Mouse (Mus musculus): ENCODE results near the gene Slc11a2. TPM values are rescaled to one million over a fixed set of nuclear protein-coding genes. Genes with fewer than 3 reads are reported as not detected.

The Slc11a2 gene
- total and polyA plus RNA-seq, 3 experiments = 8.9 to 18.6 (median 13.0) TPM

DNA sequence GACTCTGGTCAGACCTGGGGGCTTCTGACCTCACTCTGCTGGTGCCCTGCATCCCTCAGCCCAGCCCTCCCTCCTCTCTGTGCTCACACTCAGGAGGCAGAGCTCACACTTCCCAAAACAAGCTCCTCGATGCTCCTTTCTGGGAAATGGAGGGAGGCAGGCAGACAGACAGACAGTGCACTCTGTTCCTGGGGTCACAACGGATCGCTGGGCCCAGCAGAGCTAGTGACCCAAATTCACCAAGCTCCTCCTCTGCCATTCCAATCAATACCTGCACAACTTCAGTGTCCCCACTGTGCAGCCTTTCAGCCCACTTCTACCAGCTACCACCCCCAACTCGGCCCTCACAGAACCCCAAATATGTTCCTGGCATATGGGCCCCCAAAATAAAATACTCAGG lies 23.1 kb downstream of the Slc11a2 start:
- H3K27me3 ChIP-seq (replicated peaks) = no peaks in the 10 kb centered on the region
- in situ Hi-C loops (cut with MboI; ENCODE audit: low pct_ligation_motif_present, low pct_unique_long_range_greater_than_20kb, low sequenced_read_pairs) = no loop called here
- no peaks in the 10 kb centered on the region for H3K4me1 ChIP-seq (ENCODE audit: control insufficient read depth in 1 of 2, insufficient read depth in 2 of 2)
- no peak overlapping the region for H3K4me3 ChIP-seq (replicated peaks in 1 of 3; ENCODE audit: low read depth in 2 of 3, low read length in 2 of 3, poor library complexity in 1 of 3)
- H3K27ac ChIP-seq (ENCODE audit: insufficient read depth, low read depth) = no peak overlapping the region
- H3K9me3 ChIP-seq (replicated peaks; ENCODE audit: low read length) = no peaks in the 10 kb centered on the region
- no peak overlapping the region for H3K4me2 ChIP-seq (ENCODE audit: insufficient read depth, low read depth, poor library complexity, severe bottlenecking)
- dilution Hi-C loops (cut with MboI; ENCODE audit: extremely low pct_ligation_motif_present, extremely low pct_unique_long_range_greater_than_20kb, low sequenced_read_pairs) = no loop called here
- peaks cover 50 to 95% of the 10 kb centered on the region in 2 experiments for H3K36me3 ChIP-seq (replicated peaks in 1 of 2; ENCODE audit: control insufficient read depth in 1 of 2, insufficient read depth in 1 of 2, low read length in 1 of 2)
- no peak for DNase-seq (ENCODE audit: extremely low read depth)
- no peak overlapping the region for H3K9ac ChIP-seq (ENCODE audit: insufficient read depth, low read depth)
- TF ChIP-seq TBP (conservative IDR thresholded peaks at IDR 0.05; ENCODE audit: low read depth, low read length) (no peak), JUND (conservative IDR thresholded peaks at IDR 0.05; ENCODE audit: low read depth, low read length) (no peak), MAX (IDR thresholded peaks at IDR 0.05; ENCODE audit: low read length) (no peak), MXI1 (IDR thresholded peaks at IDR 0.05; ENCODE audit: low read depth, low read length) (no peak), RCOR1 (conservative IDR thresholded peaks at IDR 0.05; ENCODE audit: low read depth, low read length) (no peak), SMC3 (IDR thresholded peaks at IDR 0.05; ENCODE audit: low read depth, low read length) (no peak), PAX5 (IDR thresholded peaks at IDR 0.05; ENCODE audit: low read length) (no peak), ZC3H11A (IDR thresholded peaks at IDR 0.05; ENCODE audit: low read depth, low read length) (no peak), NRF1 (IDR thresholded peaks at IDR 0.05; ENCODE audit: low read depth, low read length) (no peak)
- no peaks in the 10 kb centered on the region for H3K79me2 ChIP-seq (replicated peaks; ENCODE audit: control insufficient read depth, extremely low read depth, insufficient read depth, poor library complexity, severe bottlenecking)

DNA sequence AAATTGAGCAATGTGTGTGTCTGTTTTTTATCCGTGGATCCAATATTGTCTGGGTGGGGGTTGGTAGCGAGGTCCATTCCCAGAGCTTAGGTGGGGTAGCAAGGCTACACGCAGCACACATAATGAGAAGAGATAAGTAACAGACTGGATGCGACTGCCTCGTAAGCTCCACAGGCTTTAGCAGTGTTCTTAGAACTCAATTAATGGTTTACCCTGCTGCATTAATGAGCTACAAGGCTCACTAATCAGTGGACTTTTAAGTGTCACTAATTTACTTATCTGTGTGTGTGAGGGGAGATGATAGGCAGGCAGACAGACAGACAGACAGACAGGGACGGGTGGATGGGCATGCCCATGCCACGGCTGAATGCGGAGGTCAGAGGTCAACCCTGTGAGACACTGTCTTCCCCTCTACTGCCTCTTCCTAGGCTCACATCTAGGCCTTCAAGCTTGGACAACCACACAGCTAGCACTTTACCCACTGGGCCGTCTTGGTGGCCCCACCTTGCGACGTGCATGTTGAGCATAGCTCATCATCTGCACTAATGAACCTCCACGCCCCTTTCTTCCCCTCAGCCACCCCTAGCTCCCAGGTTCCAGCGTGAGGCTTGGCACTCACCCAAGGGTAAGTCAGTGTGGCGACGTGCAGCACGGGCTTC lies 24.2 kb downstream of the Slc11a2 start:
- no peaks in the 10 kb centered on the region for H3K4me1 ChIP-seq (ENCODE audit: control insufficient read depth in 1 of 2, insufficient read depth in 2 of 2)
- H3K9ac ChIP-seq (ENCODE audit: insufficient read depth, low read depth) = no peak overlapping the region
- H3K36me3 ChIP-seq (replicated peaks in 1 of 2; ENCODE audit: control insufficient read depth in 1 of 2, insufficient read depth in 1 of 2, low read length in 1 of 2) = peaks cover 48 to 99% of the 10 kb centered on the region in 2 experiments
- DNase-seq (ENCODE audit: extremely low read depth) = no peak
- H3K9me3 ChIP-seq (replicated peaks; ENCODE audit: low read length) = no peaks in the 10 kb centered on the region
- no peaks in the 10 kb centered on the region for H3K79me2 ChIP-seq (replicated peaks; ENCODE audit: control insufficient read depth, extremely low read depth, insufficient read depth, poor library complexity, severe bottlenecking)
- TF ChIP-seq HCFC1 (IDR thresholded peaks at IDR 0.05; ENCODE audit: low read depth, low read length) (no peak), RAD21 (IDR thresholded peaks at IDR 0.05; ENCODE audit: low read depth, low read length) (no peak), NRF1 (IDR thresholded peaks at IDR 0.05; ENCODE audit: low read depth, low read length) (no peak), ZNF384 (IDR thresholded peaks at IDR 0.05; ENCODE audit: low read depth, low read length) (no peak), TCF12 (IDR thresholded peaks at IDR 0.05; ENCODE audit: low read depth, low read length) (no peak), BHLHE40 (IDR thresholded peaks at IDR 0.05; ENCODE audit: low read depth, low read length) (no peak), POLR2A (IDR thresholded peaks at IDR 0.05; ENCODE audit: low read depth, low read length) (no peak)
- no peak overlapping the region for H3K4me2 ChIP-seq (ENCODE audit: insufficient read depth, low read depth, poor library complexity, severe bottlenecking)
- H3K27me3 ChIP-seq (replicated peaks) = no peaks in the 10 kb centered on the region
- no peak overlapping the region for H3K4me3 ChIP-seq (replicated peaks in 1 of 3; ENCODE audit: low read depth in 2 of 3, low read length in 2 of 3, poor library complexity in 1 of 3)
- in situ Hi-C loops (cut with MboI; ENCODE audit: low pct_ligation_motif_present, low pct_unique_long_range_greater_than_20kb, low sequenced_read_pairs) (no loop called here), dilution Hi-C loops (cut with MboI; ENCODE audit: extremely low pct_ligation_motif_present, extremely low pct_unique_long_range_greater_than_20kb, low sequenced_read_pairs) (no loop called here)
- no peak overlapping the region for H3K27ac ChIP-seq (ENCODE audit: insufficient read depth, low read depth)

All from CH12.LX (cell line).